ENCODE assay signal across 8 mouse cellular contexts in the genomic region with DNA sequence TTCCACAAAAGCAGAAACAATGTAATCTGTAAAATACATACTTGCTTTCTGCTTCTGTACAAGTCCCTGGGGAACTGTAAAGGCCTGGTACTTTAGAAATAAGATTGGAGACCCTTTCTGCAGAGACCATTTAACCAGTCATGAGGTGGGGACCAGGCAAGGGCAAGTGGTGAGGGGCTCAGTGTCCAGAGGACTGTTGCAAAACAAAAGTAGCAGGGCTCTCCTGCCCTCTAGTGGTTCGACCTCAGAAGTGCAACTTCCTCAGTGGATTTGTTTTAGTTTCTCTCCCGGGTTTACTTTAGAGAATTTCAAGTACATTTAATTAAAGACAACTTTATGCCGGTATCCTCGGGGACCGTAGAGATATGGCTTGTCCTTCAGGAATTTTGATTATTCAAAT.
A peak's percentile ranks its signal among the peaks of the same experiment; 100 is the strongest.
DNase-seq lines count a peak whose midpoint lies in the region; ATAC-seq and TF ChIP-seq lines count a peak whose summit lies in the region.

No protein-coding gene starts in this region.

- no peak overlapping the region for H3ac ChIP-seq in C2C12 (ENCODE audit: control insufficient read depth, insufficient read length, low read depth)

- H3K79me3 ChIP-seq in C2C12 (ENCODE audit: low read depth): no peaks in the 10 kb centered on the region

- peak; percentile 47 for TF ChIP-seq CTCF in C2C12 (IDR thresholded peaks at IDR 0.05; ENCODE audit: control insufficient read depth, insufficient read depth, insufficient read length)
- TF ChIP-seq CTCF in G1E (IDR thresholded peaks at IDR 0.05; ENCODE audit: low read depth, low read length): peak; percentile 36; the same call in 1 of the 2 replicates
- peak; percentile 92 for TF ChIP-seq CTCF in layer of hippocampus, adult 2 months (conservative IDR thresholded peaks at IDR 0.05)

- H3K36me3 ChIP-seq in C2C12 (ENCODE audit: control insufficient read depth, insufficient read depth) (no peaks in the 10 kb centered on the region), G1E (replicated peaks) (no peaks in the 10 kb centered on the region)

- DNase-seq in G1E (ENCODE audit: low spot score): no peak
- DNase-seq in cerebellum, postnatal 14 days: peak; percentile 73
- peak; percentile 51 for DNase-seq in gastrocnemius, postnatal 10 days
- peak; percentile 41 to 62 for DNase-seq in layer of hippocampus, adult 2 months (ENCODE audit: low spot score in 2 of 2)
- peak; percentile 29 for DNase-seq in lung, postnatal 25 days (ENCODE audit: low spot score)
- peak; percentile 52 for DNase-seq in right cerebral cortex, postnatal 4 days

- no peaks in the 10 kb centered on the region for H3K27me3 ChIP-seq in C2C12 (ENCODE audit: control insufficient read depth, insufficient read depth, insufficient read length)
- no peaks in the 10 kb centered on the region for H3K27me3 ChIP-seq in G1E (ENCODE audit: insufficient read depth, low read length)

- peak overlapping the region; percentile 54 for H3K27ac ChIP-seq in layer of hippocampus, adult 2 months

- no peaks in the 10 kb centered on the region for H3K4me1 ChIP-seq in G1E (ENCODE audit: insufficient read depth, low read depth, low read length)

- no peaks in the 10 kb centered on the region for H3K79me2 ChIP-seq in C2C12 (ENCODE audit: control insufficient read depth, insufficient read depth)

- no peak overlapping the region for H3K4me3 ChIP-seq in C2C12 (ENCODE audit: insufficient read depth, poor library complexity, severe bottlenecking)
- H3K4me3 ChIP-seq in G1E (ENCODE audit: low read depth, low read length): no peak overlapping the region
- H3K4me3 ChIP-seq in layer of hippocampus, adult 2 months: no peak overlapping the region

- 0 out of 2 replicates have a peak, but pooled peaks cover 4% of the 10 kb centered on the region for H3K9me3 ChIP-seq in G1E (replicated peaks)

- ATAC-seq in G1E (ENCODE audit: extremely low read depth, insufficient number of reproducible peaks, low FRiP score, poor library complexity, severe bottlenecking): no peak
- ATAC-seq in erythroblast, adult 5-6 weeks (replicated peaks; ENCODE audit: low FRiP score, poor library complexity, severe bottlenecking): no peak

TF ChIP-seq in C2C12, 6 proteins besides CTCF, POLR2A, EP300 and RAD21:
- no peak for TF ChIP-seq MAX (IDR thresholded peaks at IDR 0.05)
- TF ChIP-seq CEBPB (IDR thresholded peaks at IDR 0.05; ENCODE audit: low read depth): peak; percentile 4

Comparison
In these comparisons a context has a peak if more than half of its experiments do, and no peak if none do; other contexts are left out.
1. CTCF ChIP-seq: peak in every context shown above with its lines; median percentile 92 in layer of hippocampus, adult 2 months; 47 in C2C12; 36 in G1E.